Mouse (Mus musculus): ENCODE results near the gene Evc2.

The Evc2 gene

DNA sequence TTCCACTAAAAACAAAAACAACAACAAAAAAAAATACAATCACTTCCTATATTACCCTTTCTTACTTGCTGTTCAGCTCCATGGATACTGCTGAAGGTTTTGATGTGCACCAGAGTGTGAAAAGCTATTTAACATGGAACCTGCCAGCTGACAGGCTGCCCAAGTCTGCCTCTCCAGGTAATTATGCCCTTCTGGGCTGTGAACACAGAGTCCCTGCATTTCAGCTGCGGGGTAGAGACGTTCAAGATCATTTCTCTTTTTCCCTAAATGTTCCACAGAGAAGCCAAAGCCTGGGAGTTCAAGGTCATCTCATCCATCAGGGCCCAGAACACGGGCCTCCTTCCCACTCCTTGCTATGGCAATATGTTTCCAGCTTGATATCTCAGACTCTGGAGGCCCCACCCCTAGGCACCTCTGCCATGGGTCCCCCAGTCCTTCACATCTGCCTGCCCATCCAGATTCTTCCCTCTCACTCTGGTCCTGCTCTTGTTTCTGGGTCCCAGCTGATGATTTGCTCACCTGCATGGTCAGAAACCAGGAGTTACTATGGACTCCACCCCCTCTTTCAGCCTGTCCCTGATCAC, 133.8 kb downstream of the Evc2 start:
- no peak for DNase-seq (ENCODE audit: low spot score)

Data from testis, postnatal 14 days (tissue).